Mouse (Mus musculus) testis, postnatal 10 days (tissue): ENCODE measurements at regions not wholly inside any gene's neighbourhood (a gene's known extent, or its start where the extent isn't known, plus 50 kb on each side); places are given as distances from the start of the nearest gene placed in this dataset.
"Not testable (repeated sequence)": the region's sequence is repeated elsewhere in the genome, so short reads cannot be mapped to it uniquely, and the experiment has no call there.

Experiments
- DNase-seq: peaks from one replicate; pipeline ENCODE4 v3.0.0; 2021; ENCODE audit warnings: low spot score

- DNase-seq = not testable (repeated sequence)
These were observed 77.9 kb downstream of the Tcp10c start for GRCm38 (mm10) chr17:13432256-13432655.

GRCm38 (mm10) chr17:13434146-13434545 is 79.8 kb downstream of the Tcp10c start:
- DNase-seq = not testable (repeated sequence)

- not testable (repeated sequence) for DNase-seq
These were observed 84.4 kb downstream of the Tcp10c start for GRCm38 (mm10) chr17:13438790-13439189.

GRCm38 (mm10) chr17:13440708-13441530 is 86.5 kb downstream of the Tcp10c start:
- DNase-seq = not testable (repeated sequence)

GRCm38 (mm10) chr17:13442229-13442628 is 87.9 kb downstream of the Tcp10c start:
- not testable (repeated sequence) for DNase-seq

- DNase-seq = not testable (repeated sequence)
These were observed 102.7 kb downstream of the Tcp10c start for GRCm38 (mm10) chr17:13456869-13457600.

- DNase-seq = not testable (repeated sequence)
These were observed 103.6 kb downstream of the Tcp10c start for GRCm38 (mm10) chr17:13457942-13458341.

- DNase-seq = not testable (repeated sequence)
These were observed 104.4 kb downstream of the Tcp10c start for GRCm38 (mm10) chr17:13458814-13459213.

GRCm38 (mm10) chr17:13462663-13463062 is 108.3 kb downstream of the Tcp10c start:
- DNase-seq = not testable (repeated sequence)

GRCm38 (mm10) chr17:13465822-13466221 is 111.5 kb downstream of the Tcp10c start:
- not testable (repeated sequence) for DNase-seq

- DNase-seq = not testable (repeated sequence)
These were observed 115.6 kb downstream of the Tcp10c start for GRCm38 (mm10) chr17:13469867-13470380.

GRCm38 (mm10) chr17:13472460-13473062 is 118.2 kb downstream of the Tcp10c start:
- peak; percentile 84 for DNase-seq

GRCm38 (mm10) chr17:13474310-13475094 is 120.1 kb downstream of the Tcp10c start:
- no peak for DNase-seq

GRCm38 (mm10) chr17:13478866-13479571 is 124.6 kb downstream of the Tcp10c start:
- no peak for DNase-seq

- DNase-seq = no peak
These were observed 125.2 kb downstream of the Tcp10c start for GRCm38 (mm10) chr17:13479572-13480063.

- DNase-seq = no peak
These were observed 127.2 kb downstream of the Tcp10c start for GRCm38 (mm10) chr17:13481445-13482085.

- DNase-seq = no peak
These were observed 127.8 kb downstream of the Tcp10c start for GRCm38 (mm10) chr17:13482136-13482535.

GRCm38 (mm10) chr17:13487291-13488215 is 133.2 kb downstream of the Tcp10c start:
- no peak for DNase-seq
